Mouse (Mus musculus) layer of hippocampus, postnatal 14 days (tissue): ENCODE data around the gene Slc22a17. TPM values are rescaled to one million over a fixed set of nuclear protein-coding genes. Genes with fewer than 3 reads are reported as not detected.

Experiments
- DNase-seq, 2 experiments: peaks; one replicate each; pipeline ENCODE4 v3.0.0; 2021 to 2022; ENCODE audit warnings: low spot score in 2 of 2, mixed read lengths in 1 of 2
- total RNA-seq, 2 experiments: library from RNA; stranded (reverse); gene quantifications; 2 replicates each; pipeline ENCODE4 v1.2.3; 2021

The Slc22a17 gene
- total RNA-seq, 2 experiments from 2014 or later: 676 to 680 TPM

- DNase-seq: no peak
Observed at GRCm38 (mm10) chr14:54940176-54940530, 27.2 kb upstream of the Slc22a17 start.

GRCm38 (mm10) chr14:54939434-54940175, 26.7 kb upstream of the Slc22a17 start:
- DNase-seq: peak; percentile 37 to 42

DNA sequence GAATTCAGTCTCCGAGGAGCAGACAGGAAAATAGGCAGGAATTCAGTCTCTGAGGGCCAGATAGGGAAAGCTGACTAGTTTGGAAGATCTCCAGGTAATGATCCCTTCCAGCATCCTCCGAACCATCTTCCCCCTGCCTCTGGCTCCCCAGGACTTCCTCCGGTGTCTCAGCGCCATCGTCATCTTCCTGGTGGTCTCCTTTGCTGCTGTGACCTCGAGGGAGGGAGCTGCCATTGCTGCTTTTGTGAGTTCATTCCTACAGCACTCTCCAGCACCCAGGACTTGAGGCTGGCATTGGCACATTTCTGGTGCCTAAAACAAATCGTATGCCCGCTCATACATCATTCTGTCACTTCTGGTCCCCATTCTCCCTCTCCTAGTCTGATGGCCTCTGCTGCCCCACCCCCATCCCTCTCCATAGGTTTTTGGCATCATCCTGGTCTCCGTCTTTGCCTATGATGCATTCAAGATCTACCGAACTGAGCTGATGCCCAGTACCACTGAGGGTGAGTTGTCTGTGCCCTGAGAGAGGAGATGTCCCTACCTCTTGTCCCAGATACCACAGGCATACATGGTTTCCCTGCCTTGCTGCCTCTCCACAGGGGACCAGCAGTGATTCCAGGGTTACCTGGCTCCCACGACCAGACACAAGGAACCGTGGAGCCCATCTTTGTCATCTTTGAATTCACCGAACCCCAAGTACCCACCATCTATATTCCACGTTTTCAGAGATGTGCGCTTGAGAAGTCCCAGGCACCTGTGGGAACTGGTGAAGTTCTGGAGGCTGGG, 25.7 kb upstream of the Slc22a17 start:
- no peak for DNase-seq

GRCm38 (mm10) chr14:54937361-54938182, 24.6 kb upstream of the Slc22a17 start:
- no peak for DNase-seq

DNA sequence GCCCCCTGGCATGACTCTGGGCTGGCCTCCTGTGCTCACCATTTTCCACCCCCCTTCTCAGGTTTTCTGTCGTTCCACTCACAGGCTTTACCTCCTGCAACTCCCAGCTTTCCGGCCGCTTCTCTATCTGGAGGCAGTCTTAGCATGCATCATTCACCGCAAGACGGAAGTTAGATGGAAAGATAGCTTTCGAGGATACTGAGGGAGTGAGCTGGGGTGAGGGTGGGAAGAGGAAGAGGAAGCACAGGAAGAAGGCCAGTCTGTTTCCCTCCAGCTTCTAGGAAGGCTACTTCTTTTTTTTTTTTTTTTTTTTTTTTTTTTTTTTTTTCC, 23.9 kb upstream of the Slc22a17 start:
- DNase-seq: no peak

DNA sequence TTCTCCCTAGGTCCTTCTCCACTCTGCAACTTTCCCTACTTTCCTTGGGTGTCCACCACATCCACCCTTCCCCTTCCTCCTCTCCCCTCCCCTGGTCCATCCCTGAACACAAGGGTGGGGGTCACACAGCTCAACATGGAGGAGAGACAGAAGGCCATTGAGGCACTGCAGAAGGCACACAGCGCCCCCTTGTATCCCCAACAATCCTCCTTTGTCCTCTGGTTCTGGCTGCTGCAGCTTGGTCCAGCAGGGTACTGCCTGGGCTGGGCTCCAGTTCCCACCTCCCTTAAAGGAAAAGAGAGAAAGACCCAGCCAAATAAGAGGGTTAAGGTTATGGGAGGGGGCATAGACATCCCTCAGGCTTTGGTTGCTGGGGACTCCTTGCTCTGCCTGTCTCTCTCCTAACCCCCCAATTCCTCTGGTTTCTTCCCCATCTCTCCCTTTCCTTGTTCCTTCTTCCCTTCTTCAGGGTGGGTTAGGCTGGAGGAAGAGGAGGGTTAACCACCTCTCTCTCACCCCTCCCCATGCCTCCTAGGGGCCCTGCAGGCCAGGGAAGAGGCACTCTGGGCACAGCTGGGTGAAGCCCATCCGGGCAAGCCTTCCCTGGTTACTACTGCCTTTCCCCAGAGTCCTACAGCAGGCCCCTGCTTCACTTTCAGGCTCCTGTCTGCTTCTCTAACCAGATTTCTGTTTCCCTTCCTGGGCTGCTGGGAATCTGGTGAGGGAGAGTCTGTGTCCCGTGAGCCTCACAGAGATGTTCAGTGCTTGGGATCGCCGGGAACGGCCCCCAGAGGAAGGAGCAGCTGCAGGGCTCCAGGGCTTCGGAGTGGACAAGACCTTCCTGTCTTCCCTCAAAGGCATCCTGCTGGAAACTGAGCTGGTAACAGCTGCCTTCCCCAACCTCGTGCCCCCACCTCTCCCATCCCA, 23.2 kb upstream of the Slc22a17 start, which contains the start of gene Cmtm5:
Gene Cmtm5, plus strand, starts transcription at position 358 of the 927 bp plus-strand sequence.
- DNase-seq: peak; percentile 59 to 82

- no peak for DNase-seq
Observed at GRCm38 (mm10) chr14:54932645-54933150, 19.8 kb upstream of the Slc22a17 start, which contains the start of gene Il25. TSS of gene Il25 (plus strand) at chr14:54932695.

DNA sequence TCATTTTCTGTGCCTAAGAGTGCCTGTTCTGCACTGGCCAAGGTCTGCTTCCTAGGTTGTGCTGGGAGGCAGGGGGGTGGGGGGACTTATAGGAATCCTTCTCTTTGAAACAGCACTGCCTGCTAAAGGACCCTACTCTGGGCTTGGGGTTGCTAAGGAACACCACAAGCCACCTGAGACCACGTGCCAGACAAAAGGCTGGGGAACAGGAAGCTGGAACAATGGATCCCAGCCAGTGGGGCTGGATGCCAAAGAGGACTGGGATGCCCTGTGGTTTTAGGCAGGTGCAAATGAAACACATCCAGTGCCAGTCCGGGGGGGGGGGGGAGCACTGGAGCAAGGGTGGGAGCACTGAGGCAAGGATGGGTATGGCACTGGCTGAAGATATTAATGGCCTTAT, 17.5 kb upstream of the Slc22a17 start:
- DNase-seq: no peak

DNA sequence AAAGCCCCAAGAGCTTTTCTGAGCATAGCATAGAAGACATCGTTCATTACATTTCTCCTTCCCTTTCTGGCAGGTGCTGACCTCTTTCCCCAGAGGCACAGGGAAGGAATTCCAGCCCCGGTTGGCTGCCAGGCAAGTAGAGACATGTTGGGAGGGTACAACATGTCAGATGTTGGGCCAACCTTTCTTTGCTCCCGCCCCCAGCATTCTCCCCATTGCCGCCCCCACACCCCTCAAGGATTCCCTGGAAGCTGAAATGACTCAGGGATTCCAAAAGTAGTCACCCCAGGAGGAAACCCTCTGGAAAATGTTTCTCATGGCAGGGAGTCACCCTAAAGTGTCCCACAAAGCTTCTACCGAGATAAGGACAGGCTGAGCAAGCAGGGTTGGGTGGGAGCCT, 16.9 kb upstream of the Slc22a17 start:
- DNase-seq: no peak

- DNase-seq: no peak
Observed at GRCm38 (mm10) chr14:54927296-54927695, 14.4 kb upstream of the Slc22a17 start.

- peak; percentile 52 to 57 for DNase-seq
Observed at GRCm38 (mm10) chr14:54926401-54927158, 13.6 kb upstream of the Slc22a17 start.

- DNase-seq: peak; percentile 55 to 62
Observed at GRCm38 (mm10) chr14:54925349-54926342, 12.7 kb upstream of the Slc22a17 start, which contains the start of gene Efs. TSS of gene Efs (minus strand) at chr14:54926126.

- no peak for DNase-seq
Observed at GRCm38 (mm10) chr14:54924641-54925348, 11.9 kb upstream of the Slc22a17 start.

GRCm38 (mm10) chr14:54920076-54920685, 7.2 kb upstream of the Slc22a17 start:
- no peak for DNase-seq

DNA sequence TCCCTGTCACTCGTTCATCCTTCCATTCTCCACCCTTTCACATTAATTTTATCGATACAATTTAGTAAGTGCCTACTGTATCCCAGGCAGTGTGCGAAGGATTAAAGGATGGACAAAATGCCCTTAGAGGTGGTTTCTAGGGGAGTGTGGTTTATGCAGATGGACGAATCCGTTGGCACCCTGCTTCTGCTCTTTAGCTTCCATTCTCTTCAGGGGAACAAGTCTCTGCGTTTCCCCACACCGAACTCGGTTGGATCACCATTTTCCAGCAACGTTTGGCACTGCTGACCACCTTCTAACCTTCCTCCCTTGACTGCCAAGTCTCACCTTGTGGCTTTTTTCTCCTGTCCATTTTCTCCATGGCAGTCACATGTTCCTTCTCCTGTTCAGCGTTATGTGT, 411 bp upstream of the Slc22a17 start:
- no peak for DNase-seq

DNA sequence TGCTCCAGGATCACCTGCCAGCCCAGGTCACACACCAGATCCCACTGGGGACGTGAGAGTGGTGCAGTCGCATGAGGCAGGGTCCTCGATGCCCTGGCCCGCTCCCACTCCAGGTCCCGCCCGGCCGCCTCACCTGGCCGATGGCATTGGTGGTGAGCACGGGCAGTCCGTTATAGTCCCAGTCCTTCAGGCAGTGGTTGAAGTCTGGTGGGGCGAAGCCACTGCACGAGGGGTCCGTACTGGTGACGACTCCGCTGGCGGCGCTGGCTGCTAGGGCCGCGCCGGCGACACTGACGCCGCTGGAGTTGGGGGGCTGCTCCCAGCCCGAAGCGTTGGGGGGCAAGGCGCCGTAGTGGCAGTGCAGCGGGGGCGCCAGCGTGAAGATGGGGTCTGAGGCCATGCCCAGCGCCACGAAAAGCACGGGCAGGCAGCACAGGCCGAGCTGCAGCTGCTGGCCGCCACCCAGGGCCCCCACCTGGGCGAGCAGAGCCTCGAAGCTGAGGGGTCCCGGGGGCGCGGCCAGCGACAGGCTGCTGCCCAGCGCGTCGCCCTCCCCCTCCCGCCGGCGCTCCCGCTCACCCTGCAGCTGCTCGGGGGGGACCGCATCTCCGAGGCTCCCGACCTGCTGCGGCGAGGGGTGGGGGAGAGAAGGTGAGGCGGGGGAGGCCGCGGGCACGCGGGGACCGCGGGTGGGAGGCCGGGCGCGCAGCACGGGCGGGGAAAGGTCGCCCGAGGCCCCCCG, 652 bp downstream of the Slc22a17 start:
- peak in 1 of 2 experiments; percentile 41 for DNase-seq
